Mouse (Mus musculus): ENCODE results near the gene Gse1. TPM values are rescaled to one million over a fixed set of nuclear protein-coding genes. Genes with fewer than 3 reads are reported as not detected.

Gse1 gene
- total and polyA plus RNA-seq, 3 experiments = 23.6 to 128 (median 66.9) TPM

- H3K9ac ChIP-seq (ENCODE audit: control insufficient read depth, low read depth, low read length, poor library complexity, severe bottlenecking) = no peak overlapping the region
These were observed 398.2 kb downstream of the Gse1 start for GRCm38 (mm10) chr8:120626461-120626860.

GRCm38 (mm10) chr8:120627298-120627697 lies 399.0 kb downstream of the Gse1 start:
- Histone ChIP-seq H3K9me3 (replicated peaks; ENCODE audit: insufficient read depth, low read length) (no peaks in the 10 kb centered on the region), H3K27ac (ENCODE audit: control insufficient read depth, low read depth, low read length) (no peak overlapping the region), H3K9ac (ENCODE audit: control insufficient read depth, low read depth, low read length, poor library complexity, severe bottlenecking) (no peak overlapping the region), H3K4me3 (ENCODE audit: control insufficient read depth in 1 of 2, insufficient read depth in 1 of 2, low read depth in 2 of 2, low read length in 2 of 2) (no peak overlapping the region), H3K36me3 (ENCODE audit: control insufficient read depth in 1 of 2, insufficient read depth in 2 of 2, low read length in 2 of 2) (peaks cover 0 to 2% of the 10 kb centered on the region in 2 experiments; a peak in 1 of 4 replicates), H3K27me3 (ENCODE audit: control insufficient read depth in 1 of 2, insufficient read depth in 2 of 2, low read length in 2 of 2) (no peaks in the 10 kb centered on the region), H3K79me2 (ENCODE audit: control insufficient read depth, insufficient read depth, low read length, poor library complexity) (no peaks in the 10 kb centered on the region), H3K4me1 (ENCODE audit: control insufficient read depth in 1 of 2, insufficient read depth in 2 of 2, low read length in 2 of 2) (no peaks in the 10 kb centered on the region)
- TF ChIP-seq MYB (IDR thresholded peaks at IDR 0.05; ENCODE audit: low read depth, low read length) (no peak), UBTF (IDR thresholded peaks at IDR 0.05; ENCODE audit: borderline replicate concordance, insufficient read depth, low read depth, low read length) (no peak), POLR2AphosphoS5 (IDR thresholded peaks at IDR 0.05; ENCODE audit: borderline replicate concordance, low read depth, low read length) (no peak), MYC (IDR thresholded peaks at IDR 0.05; ENCODE audit: low read depth, low read length) (no peak), NELFE (IDR thresholded peaks at IDR 0.05; ENCODE audit: low read depth, low read length) (no peak), USF1 (IDR thresholded peaks at IDR 0.05; ENCODE audit: low read depth, low read length) (no peak), ZKSCAN1 (IDR thresholded peaks at IDR 0.05; ENCODE audit: low read depth, low read length) (no peak), JUND (IDR thresholded peaks at IDR 0.05; ENCODE audit: low read depth, low read length) (no peak), MAFK (IDR thresholded peaks at IDR 0.05; ENCODE audit: borderline replicate concordance, low read depth, low read length) (no peak), ZMIZ1 (IDR thresholded peaks at IDR 0.05; ENCODE audit: low read depth, low read length) (no peak), CHD2 (IDR thresholded peaks at IDR 0.05; ENCODE audit: low read length) (no peak), KAT2A (conservative IDR thresholded peaks at IDR 0.05; ENCODE audit: low read depth, low read length) (no peak), TAL1 (IDR thresholded peaks at IDR 0.05; ENCODE audit: low read length) (no peak), ZC3H11A (IDR thresholded peaks at IDR 0.05; ENCODE audit: low read depth, low read length) (no peak), GATA1 (IDR thresholded peaks at IDR 0.05; ENCODE audit: low read depth, low read length) (no peak), MAZ (IDR thresholded peaks at IDR 0.05; ENCODE audit: low read depth, low read length) (no peak), BHLHE40 (IDR thresholded peaks at IDR 0.05; ENCODE audit: borderline replicate concordance, low read depth, low read length) (no peak), ETS1 (IDR thresholded peaks at IDR 0.05; ENCODE audit: low read depth, low read length) (no peak), HCFC1 (IDR thresholded peaks at IDR 0.05; ENCODE audit: low read depth, low read length) (no peak)
- DNase-seq (ENCODE audit: low read depth, low spot score) = no peak

More at GRCm38 (mm10) chr8:120626461-120626860, 398.2 kb downstream of the Gse1 start:
- no peaks in the 10 kb centered on the region for H3K27me3 ChIP-seq (ENCODE audit: control insufficient read depth in 1 of 2, insufficient read depth in 2 of 2, low read length in 2 of 2)
- peaks cover 0 to 2% of the 10 kb centered on the region in 2 experiments; a peak in 1 of 4 replicates for H3K36me3 ChIP-seq (ENCODE audit: control insufficient read depth in 1 of 2, insufficient read depth in 2 of 2, low read length in 2 of 2)
- H3K4me3 ChIP-seq (ENCODE audit: control insufficient read depth in 1 of 2, insufficient read depth in 1 of 2, low read depth in 2 of 2, low read length in 2 of 2) = no peak overlapping the region
- no peak overlapping the region for H3K27ac ChIP-seq (ENCODE audit: control insufficient read depth, low read depth, low read length)
- DNase-seq (ENCODE audit: low read depth, low spot score) = no peak
- no peaks in the 10 kb centered on the region for H3K79me2 ChIP-seq (ENCODE audit: control insufficient read depth, insufficient read depth, low read length, poor library complexity)
- no peaks in the 10 kb centered on the region for H3K4me1 ChIP-seq (ENCODE audit: control insufficient read depth in 1 of 2, insufficient read depth in 2 of 2, low read length in 2 of 2)
- TF ChIP-seq MYB (IDR thresholded peaks at IDR 0.05; ENCODE audit: low read depth, low read length) = no peak
- no peak for TF ChIP-seq SIN3A (IDR thresholded peaks at IDR 0.05; ENCODE audit: low read length)
- no peak for TF ChIP-seq SMC3 (IDR thresholded peaks at IDR 0.05; ENCODE audit: low read depth, low read length)
- no peak for TF ChIP-seq POLR2AphosphoS2 (IDR thresholded peaks at IDR 0.05; ENCODE audit: low read length)
- no peak for TF ChIP-seq ZNF384 (IDR thresholded peaks at IDR 0.05; ENCODE audit: low read depth, low read length)
- TF ChIP-seq HCFC1 (IDR thresholded peaks at IDR 0.05; ENCODE audit: low read depth, low read length) = no peak
- TF ChIP-seq USF1 (IDR thresholded peaks at IDR 0.05; ENCODE audit: low read depth, low read length) = no peak
- TF ChIP-seq POLR2AphosphoS5 (IDR thresholded peaks at IDR 0.05; ENCODE audit: borderline replicate concordance, low read depth, low read length) = no peak
- TF ChIP-seq UBTF (IDR thresholded peaks at IDR 0.05; ENCODE audit: borderline replicate concordance, insufficient read depth, low read depth, low read length) = no peak
- TF ChIP-seq CTCF (IDR thresholded peaks at IDR 0.05 in 2 of 3, conservative IDR thresholded peaks at IDR 0.05 in 1 of 3; ENCODE audit: control insufficient read depth in 1 of 3, insufficient read depth in 1 of 3, low read depth in 2 of 3, low read length in 3 of 3, poor library complexity in 1 of 3, severe bottlenecking in 1 of 3) = no peak
- TF ChIP-seq RCOR1 (IDR thresholded peaks at IDR 0.05; ENCODE audit: low read depth, low read length) = no peak
- no peak for TF ChIP-seq TCF12 (IDR thresholded peaks at IDR 0.05; ENCODE audit: low read depth, low read length)
- no peak for TF ChIP-seq EP300 (IDR thresholded peaks at IDR 0.05; ENCODE audit: low read depth in 1 of 2, low read length in 2 of 2)
- TF ChIP-seq ELF1 (IDR thresholded peaks at IDR 0.05; ENCODE audit: low read depth, low read length) = no peak
- no peak for TF ChIP-seq MXI1 (IDR thresholded peaks at IDR 0.05; ENCODE audit: low read depth, low read length)
- no peak for TF ChIP-seq GABPA (IDR thresholded peaks at IDR 0.05; ENCODE audit: low read depth, low read length)
- no peak for TF ChIP-seq ETS1 (IDR thresholded peaks at IDR 0.05; ENCODE audit: low read depth, low read length)
- H3K9me3 ChIP-seq (replicated peaks; ENCODE audit: insufficient read depth, low read length) = no peaks in the 10 kb centered on the region

Data from MEL (cell line).